Mouse (Mus musculus): ENCODE results near the gene Fgfr2.

Fgfr2 gene

DNA sequence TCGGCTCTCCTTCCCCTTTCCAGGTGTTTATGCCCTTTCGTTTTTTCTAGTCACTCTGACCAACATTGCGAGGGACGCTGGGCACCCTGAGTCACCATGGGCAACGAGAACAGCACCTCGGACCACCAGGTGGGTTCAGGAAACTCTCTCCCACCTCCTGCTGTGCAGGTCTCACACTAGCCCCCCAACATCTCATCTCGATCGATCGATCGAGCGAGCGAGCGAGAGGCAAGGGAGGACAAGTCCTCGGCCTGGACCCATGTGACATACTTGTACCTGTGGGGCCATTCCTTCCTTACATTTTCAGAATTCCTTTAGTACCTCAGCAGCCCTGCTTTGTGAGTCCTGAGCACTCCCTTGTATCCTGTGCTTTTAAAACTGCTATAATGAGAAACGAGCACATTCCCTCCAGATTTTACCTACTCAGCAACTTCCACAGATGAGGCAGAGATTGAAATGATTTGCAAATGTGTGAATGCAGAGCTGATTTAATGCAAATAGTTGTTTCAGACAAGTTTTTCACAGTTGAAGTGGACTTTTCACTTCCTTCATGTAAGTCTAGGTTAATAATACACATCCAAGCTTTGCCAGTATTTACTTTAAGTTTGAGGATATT lies 2545.7 kb downstream of the Fgfr2 start, which contains the start of gene Tacc2:
Gene Tacc2 (plus strand): TSS at position 51 of the 616 bp plus-strand sequence.
- no peak for DNase-seq

DNA sequence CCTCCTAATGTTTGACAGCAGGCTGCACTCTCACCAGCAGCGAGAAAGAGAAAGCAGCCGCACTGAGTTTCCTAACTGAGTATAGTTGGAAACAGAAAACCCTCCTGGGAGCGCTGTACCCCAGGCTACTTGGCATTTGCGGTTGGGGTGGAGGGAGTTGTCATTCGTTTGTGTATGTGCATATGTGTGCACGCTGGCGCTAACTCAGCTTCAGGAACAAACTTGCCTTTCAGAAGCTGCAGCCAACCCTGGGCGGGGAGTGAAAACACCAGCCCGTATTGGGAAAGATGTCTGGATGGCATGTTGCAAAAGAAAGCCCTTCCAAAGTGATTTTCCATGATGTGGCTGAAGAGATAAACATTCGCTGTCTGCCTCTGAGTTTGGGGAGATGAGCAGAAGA lies 2546.2 kb downstream of the Fgfr2 start:
- DNase-seq = peak; percentile 39

DNA sequence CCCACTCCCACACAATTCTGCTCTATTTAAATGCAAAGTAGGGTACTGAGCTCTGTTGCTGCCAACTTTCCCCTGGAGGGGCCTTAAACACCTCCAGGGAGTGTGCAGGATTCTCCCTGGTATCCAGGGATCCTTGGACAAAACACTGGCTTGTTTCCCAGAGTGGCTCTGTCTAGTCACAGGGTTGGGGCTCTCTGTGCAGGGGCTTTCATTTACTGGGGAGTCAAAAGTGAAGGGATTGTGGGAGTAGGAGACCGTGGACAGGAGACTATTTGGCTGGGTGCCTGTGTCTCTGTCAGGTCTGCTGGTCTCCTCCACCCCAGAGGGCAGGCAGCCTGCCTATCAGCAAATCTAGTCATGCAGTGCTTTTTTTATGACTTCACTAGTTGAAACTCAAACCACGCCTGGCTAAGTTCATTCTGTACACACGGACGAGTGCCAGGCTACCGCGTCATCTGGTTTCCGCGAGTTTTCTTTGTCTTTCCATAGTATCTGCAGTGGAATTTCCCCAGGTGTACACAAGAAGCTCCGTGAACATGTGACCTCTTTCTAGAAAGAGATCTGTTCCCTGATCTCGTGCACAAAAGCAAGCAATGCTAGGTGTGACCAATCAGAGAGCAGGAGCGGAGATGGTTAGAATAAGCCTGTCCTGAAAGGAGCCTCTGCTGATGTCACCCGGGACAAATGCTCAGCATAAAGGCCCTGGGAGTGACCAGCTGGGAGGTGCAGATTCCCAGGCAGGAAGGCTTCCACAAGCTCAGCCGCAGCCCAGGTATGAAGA lies 2548.7 kb downstream of the Fgfr2 start:
- peak; percentile 80 for DNase-seq

DNA sequence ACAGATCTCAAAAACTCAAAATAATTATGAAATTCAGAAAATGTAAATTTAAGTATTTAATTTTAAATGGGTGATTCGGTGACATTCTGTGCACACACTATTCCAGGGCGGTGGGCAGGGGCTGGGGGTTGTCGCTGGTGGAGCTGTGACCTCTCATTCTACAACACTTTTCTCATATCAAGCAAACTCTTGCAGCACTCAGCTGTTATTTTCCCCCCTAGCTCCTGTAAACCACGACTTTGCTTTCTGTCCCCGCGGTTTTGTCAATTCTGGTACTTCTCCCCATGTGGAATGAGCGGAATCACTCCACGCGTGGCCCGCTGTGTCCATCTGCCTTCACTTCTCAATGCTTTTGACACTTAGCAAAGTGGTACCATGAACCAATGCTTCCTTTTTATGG lies 2549.4 kb downstream of the Fgfr2 start:
- DNase-seq = no peak

DNA sequence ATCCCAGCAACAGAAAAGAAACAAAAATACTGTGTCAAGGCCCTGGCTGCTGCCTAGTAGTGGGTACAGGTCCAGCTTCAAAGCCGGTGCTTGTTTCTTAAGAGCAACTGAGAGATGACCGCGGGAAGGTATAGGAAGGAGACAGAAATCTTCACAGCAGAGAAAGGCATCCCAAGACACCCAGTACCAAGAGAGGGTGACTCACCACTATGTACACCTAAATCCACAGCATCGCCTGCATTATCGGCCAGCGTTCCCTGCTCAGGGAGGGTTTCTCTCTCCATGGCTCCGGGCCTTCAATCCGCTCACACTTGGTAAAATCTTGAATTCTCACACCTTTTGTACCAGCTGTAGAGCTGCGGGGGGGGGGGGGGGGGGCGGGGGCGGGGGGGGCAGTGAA lies 2550.3 kb downstream of the Fgfr2 start, which contains the start of gene Nsmce4a:
Gene Nsmce4a (minus strand): TSS at position 298 of the 400 bp plus-strand sequence.
- DNase-seq = no peak

DNA sequence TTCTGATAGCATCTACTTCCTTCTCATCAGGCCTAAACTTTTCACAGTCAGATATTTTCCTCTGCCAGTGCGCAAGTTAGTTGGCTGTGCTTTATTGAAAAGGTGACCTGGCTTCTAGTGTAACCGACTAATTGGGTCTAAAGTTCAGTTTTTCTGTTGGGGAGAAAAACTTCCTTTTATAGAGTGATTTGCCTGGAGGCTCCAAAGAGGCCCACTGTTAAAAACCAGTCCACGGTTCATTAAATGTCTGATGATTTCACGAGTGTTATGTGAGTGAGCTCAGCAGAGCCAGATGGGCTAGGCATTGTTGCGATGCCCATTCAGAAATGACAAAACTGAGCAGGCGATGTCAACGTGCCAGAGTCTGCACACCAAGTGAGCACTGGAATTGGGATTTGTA lies 2552.7 kb downstream of the Fgfr2 start:
- DNase-seq = no peak

DNA sequence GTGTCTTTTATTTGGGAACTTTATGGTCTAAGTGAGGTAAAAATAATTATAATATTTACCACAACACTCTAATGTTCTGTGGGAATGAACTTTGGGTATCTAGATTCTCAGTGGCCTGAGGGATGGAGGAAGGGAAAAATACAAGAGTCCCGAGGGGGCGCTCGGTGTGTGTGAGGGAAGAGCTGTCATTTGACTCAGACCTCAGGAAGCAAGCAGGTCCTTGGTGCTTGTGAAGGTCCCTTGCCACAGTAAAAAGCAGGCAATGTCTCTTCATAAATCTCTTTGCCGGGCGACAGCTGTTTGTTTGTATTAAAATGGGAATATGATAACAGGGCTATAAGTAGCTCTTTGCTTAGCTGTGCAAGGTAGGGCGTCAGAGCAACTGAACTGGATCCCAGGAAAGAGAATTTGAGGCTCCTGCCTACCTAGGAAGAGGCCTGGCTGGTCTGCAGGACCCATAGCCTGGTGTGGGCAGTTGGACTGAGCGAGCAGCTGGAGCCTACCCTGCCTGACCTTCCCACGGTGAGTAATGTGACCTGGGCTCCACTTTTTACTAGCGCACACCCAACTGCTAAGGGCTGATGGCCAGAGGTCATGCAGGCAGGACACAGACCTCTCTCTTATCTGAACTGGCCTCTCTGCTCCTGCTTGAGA lies 2554.2 kb downstream of the Fgfr2 start:
- DNase-seq = no peak

DNA sequence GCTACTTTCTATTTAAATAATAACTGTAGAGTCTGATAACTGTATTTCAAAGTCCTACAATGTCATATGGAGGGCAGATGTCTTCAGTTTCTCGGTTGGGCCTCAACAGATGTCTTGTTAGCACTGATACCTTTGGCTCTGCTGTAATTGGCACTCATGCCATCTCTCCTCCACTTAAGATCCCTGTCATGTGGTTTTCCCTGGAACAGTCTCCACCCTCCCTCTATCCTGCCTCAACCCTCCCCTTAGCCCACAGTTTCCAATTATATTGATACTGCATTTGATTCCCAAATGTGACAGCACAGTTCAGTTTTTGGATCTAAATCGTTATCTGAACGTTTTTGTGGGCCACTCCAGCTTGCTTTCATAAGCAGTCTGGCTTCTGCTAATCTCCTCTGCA lies 2558.6 kb downstream of the Fgfr2 start:
- DNase-seq = no peak

DNA sequence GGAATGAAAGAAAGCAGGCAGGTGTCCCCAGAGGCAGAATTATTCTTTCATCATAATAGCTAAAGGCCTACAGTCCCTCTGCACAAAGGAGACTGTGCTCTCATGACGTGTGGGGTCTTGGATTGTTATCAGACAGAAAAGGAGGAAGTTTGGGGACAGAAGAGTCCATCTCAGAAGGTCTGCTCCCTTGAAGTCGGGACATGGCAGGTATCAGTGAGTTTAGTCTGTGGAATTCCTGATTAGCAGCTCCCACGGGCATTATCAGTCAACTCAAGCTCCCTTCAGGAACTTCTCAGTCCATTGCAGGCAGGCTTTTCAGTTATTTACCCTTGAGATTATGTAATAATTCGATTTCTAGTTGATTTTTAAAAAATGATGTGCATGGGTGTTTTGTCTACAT lies 2559.3 kb downstream of the Fgfr2 start:
- no peak for DNase-seq

DNA sequence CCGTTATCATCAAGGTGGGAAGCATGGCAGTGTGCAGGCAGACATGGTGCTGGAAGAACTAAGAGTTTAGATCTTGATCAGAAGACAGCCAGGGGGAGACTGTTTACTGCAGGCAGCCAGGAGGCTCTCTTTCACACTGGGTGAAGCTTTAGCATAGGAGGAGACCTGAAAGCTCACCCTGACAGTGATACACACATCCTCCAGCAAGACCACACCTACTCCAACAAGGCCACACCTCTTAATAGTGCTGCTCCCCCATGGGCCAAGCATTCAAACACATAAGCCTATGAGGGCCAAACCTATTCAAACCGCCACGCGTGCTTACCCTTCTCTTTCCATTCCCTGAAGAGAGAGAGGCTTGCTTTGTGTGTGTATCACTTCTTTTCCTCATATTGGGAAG lies 2559.9 kb downstream of the Fgfr2 start:
- DNase-seq = no peak

DNA sequence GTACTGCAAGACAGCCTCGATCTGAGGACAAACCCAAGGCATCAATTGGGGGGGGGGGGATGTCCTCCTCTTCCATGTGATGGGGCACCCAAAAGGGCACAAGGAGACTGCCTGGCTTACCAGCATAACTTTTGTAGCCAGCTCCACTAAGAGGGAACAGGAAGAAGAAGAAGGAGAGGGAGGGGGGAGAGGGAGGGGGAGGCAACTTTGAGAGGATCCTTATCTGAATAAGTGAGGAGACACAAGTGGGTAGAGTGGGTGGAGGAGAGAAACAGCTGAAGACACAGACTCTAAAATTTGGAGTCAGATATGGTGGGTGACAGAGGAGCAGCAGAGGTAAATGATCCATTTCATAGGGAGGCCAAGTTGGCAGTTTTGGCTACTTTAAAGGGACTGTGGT lies 2562.2 kb downstream of the Fgfr2 start:
- DNase-seq = no peak

DNA sequence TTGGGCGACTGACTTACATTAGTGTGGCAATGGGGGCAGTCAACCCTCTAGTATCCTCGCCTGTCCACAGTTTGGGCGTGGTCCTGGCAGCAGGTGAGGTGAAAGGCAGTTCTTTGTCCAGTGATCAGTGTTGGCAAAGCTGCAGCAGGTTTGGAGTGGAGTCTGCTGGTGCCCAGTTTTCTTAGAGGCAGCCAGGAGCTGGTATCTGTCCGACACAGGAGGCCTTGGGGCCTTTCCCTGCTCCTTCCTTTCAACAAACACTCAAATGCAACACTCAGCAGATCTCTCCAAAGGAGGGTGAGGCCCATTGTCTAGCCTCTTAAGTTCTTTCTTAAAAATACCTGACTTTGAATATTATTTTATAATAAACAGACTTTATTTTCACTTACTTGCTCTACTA lies 2564.6 kb downstream of the Fgfr2 start:
- DNase-seq = no peak

DNA sequence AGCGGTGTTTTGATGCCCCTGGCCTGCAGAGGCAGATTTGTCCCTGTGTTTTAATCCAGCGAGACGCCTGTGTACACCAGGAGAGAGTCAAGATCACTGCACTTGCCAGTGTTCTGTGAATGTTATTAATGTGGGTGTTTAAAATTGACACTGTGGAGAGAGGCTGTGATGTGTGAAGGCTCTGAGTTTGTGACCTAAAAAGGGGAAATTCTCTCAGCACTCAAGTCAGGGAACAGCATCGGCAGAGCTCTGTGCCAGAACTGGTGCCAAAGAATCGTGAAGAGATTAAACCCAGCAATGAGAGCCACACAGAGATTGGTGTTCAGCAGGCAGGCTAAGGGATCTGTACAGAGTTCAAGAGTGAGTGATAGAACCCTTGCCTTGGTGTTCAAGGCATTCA lies 2567.6 kb downstream of the Fgfr2 start:
- no peak for DNase-seq

DNA sequence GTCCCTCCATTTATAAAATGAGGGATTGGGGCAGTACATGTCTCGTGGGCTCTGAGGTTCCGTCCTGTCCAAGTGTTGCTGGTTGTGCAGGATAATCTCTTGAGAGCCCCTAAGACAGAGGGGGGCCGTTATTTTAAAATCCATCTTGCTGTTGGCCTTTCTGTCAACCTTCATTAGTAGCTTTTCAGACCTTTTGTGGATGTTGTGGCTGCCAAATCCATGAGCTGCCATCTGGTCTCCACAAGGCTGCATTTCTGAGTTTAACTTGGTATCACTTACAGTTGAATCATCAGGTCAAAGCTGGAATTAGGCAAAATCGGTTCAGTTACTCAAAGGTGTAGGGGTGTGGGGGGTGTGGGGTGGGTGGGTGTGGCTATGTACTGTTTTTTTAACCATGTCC lies 2569.8 kb downstream of the Fgfr2 start:
- no peak for DNase-seq

DNA sequence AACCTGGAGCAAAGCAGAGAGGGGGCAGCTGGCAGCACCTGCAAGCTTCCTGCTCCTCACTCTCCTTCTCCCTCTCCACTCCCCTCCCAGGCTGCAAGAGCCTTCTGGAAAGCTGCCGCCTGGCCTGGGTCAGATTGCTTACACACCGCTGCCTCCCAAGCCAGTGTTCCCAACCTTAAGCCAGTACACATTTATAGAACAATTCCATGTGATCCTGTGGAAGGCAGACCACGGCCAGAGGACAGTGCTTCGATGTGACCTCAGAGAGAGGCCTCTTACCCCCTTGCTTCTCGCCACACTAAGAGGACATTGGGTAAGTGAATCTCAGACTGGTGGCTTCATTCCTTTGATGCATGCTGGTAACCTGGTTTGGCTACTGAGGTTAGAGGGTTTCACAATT lies 2570.4 kb downstream of the Fgfr2 start:
- peak; percentile 33 for DNase-seq

DNA sequence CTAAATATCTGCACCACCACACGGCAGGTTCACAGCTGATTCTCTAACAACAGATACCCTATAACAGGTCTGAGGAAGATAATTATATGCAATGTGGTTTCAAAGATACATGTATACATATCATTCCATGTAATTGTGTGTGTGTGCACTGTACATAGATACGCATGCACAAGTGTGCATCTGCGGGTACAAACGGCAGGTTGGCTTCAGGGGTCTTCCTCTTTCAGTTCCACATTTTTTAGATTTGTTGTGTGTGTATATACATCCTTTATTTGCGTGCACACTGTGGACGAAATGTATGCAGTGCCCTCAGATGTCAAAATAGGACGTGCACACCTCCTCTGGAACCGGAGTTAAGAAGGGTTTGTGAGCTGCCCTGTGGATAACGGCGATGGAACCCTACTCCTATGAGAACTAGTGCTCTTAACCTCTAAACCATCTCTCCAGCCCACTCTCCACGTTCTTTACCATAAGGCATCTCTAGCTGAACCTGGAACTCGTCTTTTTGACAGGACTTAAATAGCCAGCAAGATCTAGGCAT lies 2575.4 kb downstream of the Fgfr2 start:
- DNase-seq = no peak

DNA sequence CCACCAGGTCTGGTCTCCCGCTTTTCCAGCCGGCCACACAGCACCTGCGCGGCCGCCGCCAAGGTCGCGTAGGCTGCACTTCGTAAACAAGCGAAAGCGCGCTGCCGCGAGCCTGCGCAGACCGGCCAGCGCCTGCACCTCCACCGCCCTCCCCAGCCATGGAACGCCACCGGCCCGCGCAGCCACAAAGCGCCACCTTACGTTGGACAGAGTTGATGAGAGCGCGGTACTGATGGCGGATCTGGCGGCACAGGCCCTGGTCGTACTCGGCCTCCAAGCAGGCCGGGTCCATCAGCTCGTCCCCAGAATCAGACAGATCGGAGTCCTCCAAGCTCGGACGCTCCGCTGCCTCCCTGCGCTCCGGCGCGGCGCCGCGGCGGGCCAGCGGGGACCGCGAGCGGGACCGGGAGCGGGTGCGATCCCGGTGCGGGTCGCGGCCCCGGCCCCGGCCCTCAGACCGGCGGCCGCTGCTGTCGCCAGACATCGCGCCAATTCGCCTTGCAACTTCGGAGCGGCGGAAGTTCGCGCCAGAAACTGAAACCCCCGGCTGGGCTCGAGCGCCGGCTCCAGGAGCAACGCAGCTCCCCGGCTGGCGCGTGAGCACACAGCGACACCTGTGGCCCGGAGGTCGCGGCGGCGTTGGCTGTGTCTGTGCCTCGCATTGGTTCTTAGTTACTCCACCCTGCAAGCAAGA lies 2576.2 kb downstream of the Fgfr2 start:
- peak; percentile 96 for DNase-seq

DNA sequence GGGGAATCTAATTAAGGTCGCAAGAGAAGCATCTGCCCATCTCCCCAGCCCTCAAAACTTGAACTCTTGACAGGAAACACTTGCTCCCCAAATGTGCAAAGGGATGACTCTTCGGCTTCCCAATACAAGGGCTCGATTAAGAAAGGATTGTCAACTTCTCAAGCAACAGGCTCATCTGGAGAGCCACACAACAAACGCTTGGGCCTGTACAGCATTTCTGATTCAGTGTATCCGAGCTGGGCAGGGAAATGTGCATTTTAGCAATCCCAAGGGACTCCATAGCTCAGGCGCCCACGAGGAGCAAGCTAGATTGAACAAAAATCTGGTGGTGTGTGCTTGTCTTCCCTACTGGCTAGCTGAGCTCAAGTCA lies 2576.7 kb downstream of the Fgfr2 start:
- DNase-seq = no peak

DNA sequence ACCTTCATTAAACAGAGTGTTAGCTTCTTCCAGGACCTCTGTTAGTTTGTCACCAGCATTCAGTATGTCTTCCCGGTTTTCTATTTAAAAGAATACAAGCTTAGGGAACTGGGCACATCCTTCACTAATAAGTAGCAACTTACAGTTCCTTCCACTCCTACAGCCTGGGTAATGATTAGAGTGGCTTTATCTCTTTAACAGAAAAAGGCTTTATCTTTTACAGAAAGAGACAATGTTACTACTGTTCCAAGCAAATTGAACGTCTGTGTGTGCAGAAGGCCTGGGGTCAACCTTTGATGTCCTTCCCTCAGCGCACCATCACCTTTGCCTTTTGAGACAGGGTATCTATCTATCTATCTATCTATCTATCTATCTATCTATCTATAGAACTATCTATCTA lies 2577.3 kb downstream of the Fgfr2 start:
- no peak for DNase-seq

DNA sequence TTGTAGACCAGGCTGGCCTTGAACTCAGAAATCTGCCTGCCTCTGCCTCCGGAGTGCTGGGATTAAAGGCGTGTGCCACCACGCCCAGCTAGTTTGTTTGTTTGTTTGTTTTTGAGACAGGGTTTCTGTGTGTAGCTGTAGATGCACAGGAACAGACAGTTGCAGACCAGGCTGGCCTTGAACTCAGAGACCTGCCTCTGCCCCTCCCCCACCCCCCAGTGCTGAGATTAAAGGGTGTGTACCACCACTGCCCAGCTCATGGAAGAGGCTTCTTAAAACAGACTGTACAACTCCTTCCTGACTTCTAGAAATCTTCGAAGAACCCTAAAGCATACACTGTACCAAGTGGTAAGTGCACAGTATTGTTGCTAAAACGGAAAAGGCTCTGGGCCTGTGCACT lies 2577.7 kb downstream of the Fgfr2 start:
- DNase-seq = no peak

DNA sequence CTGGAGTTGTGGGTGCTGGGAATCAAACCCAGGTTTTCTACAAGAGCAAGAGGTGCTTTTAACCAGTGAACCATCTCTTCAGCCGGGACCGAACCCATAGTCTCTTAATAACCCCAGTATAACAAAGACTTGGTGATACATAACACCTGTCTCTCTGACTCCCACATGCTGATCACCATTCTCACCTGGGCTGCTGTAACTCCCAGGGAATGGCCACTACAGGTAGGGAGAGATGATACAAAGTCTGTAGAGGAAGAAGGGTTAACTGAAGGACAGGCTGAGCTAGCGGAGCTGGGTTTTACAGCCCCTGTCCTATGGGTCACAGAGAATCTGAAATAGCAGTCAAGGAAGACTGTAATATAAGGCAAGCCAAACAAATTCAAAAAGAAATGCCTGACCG lies 2580.0 kb downstream of the Fgfr2 start:
- DNase-seq = no peak

DNA sequence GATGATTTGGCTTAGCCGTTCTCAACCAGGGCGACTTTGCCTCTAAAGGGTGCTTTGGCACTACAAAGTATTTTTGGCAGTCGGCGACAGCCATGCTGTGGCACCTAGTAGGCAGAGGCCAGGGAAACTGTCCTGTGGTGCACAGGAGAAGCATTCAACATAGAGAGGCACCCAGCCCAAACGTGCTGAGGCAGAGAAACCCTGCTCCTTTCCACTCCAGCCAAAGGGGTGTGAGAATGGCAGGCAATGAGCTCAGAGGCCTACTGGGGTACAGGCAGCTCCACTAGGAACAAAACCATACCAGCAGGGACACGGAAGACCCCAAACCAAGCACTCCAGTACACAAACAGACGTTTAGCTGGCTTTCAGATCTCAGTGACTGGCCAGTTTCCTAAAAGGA lies 2583.0 kb downstream of the Fgfr2 start:
- DNase-seq = no peak

DNA sequence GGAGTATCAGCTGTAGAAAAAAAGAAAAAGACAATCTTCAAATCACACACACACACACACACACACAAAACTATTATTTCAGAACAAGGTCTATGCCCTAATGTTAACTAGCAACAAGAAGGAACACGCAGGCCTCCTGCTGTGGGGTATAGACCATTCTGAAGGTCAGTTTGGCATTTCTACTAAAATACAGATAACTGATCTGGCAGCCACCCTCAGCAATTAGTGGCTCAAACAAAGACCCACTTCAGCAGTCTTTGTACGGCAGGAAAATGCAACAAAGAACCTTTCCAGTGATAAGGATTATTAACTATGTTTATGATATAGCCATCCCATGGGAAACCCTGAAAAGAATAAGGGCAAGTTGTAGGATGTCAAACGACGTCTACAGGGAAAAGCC lies 2586.1 kb downstream of the Fgfr2 start:
- DNase-seq = no peak
